Mouse (Mus musculus) neural tube, embryonic 10.5 days (tissue): ENCODE results near the gene Epn2.

Experiments used
- DNase-seq: peaks from one replicate; pipeline ENCODE4 v3.0.0-alpha.2; 2017; ENCODE audit warnings: low spot score; ENCODE audit errors: extremely low spot score

Gene Epn2

DNA sequence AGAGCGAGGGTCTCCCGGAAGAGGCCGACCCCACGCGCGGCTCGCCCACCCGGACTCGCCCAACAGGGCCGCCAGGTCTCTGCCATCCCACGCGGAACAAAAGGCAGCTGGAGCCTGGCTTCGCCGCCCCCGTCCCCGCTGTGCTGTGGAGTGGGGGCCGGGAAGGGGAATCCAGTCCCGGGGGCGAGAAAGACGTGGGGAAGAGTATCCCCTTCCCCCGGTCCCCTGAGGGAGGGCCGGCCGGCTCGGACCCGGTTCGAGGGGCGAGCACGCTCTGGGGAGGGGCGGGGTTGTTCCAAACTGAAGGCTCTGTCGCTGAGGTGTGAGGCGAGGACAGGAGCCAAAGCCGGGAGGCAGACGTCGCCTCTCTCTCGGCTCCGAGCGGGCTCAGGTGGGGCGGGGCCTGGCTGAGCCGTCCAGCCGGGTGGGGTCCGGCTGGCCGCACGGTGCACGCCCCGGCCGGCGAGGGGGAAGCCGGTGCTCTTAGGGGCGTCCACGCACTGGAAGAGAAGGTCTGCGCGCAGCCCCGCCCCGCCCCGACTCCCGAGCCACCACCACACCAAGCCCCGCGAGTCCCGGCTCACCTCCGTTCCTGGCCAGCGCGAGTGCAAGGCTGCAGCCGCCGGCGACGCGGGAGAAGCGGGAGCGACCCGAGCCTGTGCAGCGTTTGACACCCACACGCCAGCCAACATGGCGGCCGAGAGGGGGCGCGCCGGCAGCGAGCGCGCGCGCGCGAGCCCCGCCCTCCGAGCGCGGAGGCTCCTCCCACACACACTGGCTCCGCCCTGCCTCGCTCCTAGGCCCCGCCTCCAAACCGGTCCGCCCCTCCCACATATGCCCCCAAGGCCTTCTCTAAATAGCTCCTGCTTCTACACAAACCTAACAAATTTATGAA lies at the start of gene Epn2:
Gene Epn2 (minus strand): TSS at position 705 of the 895 bp plus-strand sequence.
- peak; percentile 87 for DNase-seq

DNA sequence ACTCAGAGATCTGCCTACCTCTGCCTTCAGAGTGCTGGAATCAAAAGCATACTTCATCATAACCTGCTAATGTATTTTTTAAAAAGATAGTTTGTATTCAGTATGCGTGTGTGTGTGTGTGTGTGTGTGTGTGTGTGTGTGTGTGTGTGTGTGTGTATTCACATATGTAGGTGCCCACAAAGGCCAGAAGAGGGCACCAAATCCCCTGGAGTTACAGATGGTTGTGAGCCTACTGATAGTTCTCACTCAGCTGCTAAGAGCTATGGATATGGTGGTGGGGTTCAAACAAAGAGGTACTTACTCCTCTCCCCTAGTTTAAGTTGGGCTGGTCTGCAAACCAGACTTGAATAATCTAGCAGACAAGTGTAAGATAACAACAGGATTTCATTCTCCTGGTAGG lies 47.0 kb upstream of the Epn2 start:
- DNase-seq: no peak

DNA sequence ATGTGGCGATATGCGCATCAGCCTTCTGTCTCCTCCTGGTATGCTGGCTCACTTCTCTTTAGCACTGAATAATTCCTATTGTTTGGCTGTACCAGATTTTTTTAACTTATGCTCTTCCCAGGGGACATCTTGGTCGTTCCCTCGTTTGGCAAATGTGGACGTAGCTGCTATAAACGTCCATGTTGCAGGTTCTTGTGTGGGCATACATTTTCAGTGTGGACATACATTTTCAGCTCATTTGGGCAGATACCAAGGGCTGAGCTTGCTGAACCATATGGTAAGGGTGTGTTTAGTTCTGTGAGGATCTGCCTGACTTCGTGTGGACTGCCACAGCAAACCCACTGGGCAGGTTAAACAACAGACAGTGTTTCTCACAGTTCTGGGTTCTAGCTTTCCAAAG lies 45.6 kb upstream of the Epn2 start:
- no peak for DNase-seq

DNA sequence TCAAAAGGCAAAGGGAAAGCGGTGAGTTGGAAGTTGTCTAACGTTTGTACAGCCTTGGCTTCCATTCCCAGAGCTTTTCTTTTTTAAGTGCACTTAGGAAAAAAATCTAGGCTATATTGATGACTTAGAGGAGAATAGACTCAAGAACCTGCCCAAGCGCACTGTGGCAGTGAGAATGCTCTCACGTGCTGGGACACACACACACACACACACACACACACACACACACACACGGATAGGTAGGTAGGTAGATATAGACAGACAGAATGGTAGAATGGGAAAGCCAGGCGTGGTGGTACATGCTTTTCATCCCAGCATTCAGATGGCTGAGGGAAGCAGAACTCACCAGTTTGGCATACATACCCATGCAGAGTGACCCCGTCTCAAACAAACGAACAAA lies 41.3 kb upstream of the Epn2 start:
- no peak for DNase-seq

DNA sequence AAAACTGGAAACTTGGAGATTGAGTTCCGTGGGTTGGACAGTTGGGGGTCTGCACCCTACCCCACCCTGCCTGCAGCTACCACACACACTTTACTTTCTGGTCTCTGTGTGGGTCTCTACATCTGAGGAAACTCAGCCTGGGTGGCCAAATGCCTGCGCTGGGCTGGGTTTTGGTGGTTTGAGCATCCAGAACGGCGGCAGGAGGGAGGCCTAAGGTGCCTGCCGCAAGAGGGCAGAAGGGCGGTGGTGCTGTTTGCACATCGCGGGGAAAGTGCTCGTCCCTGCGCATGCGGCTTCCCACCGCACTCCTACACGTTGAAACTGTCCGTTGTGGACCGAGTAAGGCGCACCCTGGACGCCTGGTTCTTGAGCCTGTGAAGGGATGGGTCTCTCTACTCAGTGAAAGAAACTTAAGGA lies 40.8 kb upstream of the Epn2 start:
- peak; percentile 79 for DNase-seq

DNA sequence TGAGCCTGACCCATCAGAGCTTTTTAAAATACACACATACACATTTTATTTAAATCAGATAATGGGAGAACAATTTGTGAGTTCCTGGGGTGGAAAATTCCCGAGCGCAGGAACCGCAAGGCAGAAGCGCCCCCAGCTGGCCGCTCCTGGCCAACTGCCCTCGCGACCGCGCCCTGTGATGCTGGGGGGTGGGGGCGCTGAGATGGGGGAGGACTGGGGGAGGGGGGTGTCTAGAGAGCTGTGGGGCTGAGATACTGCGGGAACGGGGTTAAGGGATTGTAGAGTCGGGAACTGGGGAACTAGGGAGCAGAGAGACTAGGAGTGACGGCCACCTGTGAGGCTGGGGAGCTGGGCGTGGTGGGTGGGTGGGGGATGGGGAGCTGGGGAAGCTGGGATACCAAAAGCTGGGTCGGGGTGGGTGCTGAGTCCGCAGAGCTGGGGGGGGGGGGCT lies 40.3 kb upstream of the Epn2 start:
- peak; percentile 77 for DNase-seq

DNA sequence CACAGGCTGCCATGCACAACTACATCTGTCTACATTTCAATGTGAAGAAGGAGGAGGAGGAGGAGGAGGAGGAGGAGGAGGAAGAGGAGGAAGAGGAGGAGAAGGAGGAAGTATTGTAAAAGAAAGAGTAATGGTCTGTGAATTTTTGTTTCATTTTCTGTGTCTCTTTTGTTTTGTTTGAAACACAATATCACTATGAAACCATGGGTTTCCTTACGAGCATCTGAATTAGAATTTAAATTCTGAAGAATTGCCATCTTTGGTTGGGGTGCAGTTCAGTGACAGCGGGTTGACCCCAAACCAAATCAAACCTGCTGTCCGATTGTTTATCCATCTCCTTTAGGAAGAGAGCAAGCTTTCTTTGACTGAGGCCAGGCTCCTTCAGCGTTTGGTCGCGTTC lies 39.9 kb upstream of the Epn2 start:
- DNase-seq: no peak

DNA sequence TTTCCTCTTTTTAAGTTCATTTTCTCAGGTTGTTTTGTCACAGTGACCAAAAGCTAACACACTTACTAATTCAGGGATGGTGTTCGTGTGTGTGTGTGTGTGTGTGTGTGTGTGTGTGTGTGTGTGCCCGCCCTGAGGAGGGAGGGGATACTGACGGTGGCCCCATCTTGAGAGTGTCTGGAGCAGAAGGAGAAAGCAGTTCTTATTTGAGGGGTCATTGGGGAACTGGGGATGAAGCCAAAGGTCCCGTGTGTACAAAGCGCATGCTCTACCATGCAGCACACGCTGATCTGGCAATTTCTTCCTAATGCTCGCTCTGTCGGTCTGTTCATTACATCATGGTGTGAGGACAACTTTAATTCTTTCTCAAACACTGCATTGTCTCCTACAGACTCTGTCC lies 39.1 kb upstream of the Epn2 start:
- no peak for DNase-seq

DNA sequence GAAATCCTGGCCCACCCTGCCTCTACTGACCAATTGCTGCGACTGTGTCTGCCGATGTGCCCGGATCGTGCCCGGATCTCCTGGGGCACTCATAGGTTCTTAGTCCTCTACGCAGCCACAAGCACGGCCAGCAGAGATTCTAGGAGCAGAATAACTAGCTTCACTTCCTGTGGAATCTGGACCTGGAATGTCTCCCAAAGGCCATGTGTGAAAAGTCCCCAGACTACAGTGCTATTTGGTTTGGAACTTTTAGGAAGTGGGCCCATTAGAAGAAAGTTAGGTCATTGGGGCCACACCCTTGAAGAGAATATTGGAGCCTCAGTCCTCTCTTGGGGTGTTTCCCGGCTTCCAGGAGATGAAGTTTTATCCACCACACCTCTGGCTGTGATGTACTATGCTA lies 38.6 kb upstream of the Epn2 start:
- DNase-seq: no peak

DNA sequence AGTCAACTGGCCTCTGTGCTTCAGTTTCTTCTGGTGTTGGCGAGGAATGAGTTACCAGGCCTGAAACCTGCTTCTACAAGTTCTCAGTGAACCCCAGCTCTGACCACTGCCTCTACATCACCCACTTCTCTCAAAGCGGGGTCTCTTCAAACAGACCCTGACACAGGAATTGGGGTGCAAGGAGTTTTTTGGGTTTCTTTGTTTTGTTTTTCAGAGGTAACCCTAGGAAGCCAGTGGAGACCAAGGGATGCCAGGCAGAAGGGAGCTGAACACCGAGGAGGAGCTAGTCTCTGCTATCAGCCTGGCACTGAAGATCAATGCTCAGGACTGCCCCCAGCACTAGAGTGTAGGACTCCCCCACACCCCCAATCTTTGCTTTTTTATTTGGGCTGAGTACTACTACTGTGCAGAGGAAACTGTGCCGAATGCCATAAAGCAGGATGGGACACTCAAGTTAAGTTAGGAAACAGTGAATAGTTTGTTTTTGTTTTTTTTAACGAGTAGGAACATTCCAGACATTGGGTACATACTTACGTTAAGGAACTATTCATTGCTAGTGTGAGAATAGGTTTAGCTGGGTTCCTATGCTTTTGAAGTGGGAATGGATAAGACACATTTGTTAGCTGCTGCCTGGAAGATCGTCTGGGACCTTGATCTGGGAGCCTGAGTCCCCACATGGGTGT lies 37.9 kb upstream of the Epn2 start:
- no peak for DNase-seq

DNA sequence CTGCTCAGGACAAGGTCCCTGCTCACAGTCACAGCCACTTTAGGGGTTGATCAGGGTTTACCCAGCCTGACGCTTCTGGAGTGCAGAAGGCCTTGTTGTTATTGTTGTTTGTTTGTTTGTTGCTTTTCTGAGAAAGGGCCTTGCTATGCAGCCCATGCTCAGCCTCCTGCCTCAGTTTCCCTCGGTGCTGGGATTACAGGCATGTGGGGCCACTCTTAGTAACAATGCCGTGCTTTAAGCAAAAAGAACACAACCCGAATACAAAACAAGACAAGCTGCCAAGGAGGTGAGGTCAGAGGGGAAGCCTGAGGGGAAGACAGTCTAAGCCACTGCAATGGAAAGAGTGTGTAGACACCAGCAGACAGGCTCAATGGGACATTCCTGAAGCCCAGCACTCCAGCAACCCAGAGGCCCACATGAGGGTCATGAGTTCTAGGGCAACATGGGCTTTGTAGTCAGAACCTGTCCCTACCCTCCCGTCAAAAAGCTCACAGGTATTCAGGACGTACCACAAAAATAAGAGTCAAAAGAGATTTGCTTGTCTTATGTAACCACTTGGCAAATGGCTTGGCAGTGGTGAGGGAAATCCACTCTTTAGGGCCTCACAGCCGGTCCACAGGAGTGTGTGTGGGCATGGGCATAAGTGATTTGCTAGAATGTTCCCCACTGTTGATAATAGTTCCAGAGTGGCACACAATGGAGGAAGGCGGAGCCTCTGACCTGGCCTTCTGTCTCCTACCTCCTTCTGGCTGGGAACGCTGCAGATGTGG lies 37.2 kb upstream of the Epn2 start:
- no peak for DNase-seq

DNA sequence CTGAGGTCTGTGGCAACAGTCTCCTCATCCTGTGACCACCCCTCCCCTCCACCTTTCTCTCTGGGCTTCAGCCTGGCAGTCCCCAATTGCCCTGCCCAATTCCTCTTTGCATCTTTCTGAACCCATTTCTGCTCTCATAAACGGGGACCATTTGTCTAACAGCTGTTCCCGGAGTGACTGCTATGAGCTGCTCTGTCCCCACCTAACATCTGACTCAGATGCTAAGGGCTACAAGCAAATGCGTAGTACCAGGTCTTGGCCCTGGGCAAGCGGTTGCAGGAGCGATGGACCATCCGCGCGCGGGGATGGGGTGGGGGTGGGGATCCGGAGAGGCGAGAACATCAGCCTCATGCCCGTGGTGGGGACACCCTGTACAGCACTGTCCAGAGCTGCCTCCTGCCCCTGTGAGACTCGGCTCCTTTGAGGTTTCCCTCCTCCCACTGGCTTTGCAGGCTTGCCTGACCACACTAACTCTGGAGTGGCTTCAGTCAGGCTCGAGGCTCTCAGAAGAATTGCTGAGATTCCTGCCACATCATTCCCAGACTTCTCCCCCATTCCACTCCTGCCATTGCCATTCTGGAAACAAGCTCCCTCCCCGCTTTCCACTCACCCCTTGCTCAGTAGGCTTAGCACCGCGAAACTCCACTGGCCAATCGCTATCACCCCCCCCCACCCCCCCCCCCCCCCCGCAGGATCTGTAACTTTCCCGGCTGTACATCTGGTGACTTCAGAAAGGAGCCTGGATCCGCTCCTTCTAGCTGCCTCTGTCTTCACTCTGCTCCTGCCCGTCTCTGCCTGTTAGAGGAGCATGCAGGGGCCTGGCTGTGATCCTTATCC lies 36.4 kb upstream of the Epn2 start:
- peak; percentile 53 for DNase-seq

DNA sequence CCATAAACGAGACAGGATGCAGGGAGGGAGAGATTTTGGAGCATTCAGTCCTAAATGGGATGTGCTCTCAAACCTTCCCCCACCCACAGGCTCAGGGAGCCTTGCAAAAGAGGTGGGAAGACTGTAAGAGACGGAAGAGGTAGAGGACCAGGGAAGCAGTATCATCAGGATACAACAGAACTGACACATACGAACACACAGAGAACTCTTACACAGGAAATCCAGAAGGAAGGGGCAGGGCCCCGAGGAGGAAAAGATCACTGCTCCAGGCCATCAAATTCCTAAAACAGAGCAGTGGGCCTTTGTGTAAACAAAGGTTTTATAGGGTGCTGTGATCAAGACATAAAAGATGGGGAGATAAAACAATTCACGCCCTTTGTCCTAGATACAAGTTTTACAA lies 34.9 kb upstream of the Epn2 start:
- no peak for DNase-seq

DNA sequence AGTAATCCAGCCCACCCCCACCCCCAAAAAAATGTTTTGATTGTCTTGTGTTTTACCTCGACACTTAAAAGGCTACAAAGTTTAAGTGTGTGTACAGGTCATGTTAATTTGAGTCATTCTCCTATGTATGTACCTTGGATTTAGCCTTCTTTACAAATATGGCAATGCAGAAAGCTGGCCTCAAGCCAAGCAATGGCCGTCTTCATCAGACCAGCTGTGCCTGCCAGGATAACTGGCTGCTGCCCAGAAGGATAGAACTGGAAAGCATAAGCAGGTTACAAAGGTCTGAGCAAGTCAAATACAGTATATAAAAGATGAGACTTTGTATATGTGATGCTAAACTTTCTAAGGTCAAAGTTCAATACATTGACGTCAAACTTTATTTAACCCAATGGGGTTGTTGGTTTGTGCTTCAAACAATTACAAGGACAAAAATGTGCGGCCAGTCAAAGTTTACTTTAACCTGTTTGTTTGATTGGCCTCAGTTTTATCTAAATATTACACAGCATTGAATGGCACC lies 32.7 kb upstream of the Epn2 start:
- DNase-seq: no peak

DNA sequence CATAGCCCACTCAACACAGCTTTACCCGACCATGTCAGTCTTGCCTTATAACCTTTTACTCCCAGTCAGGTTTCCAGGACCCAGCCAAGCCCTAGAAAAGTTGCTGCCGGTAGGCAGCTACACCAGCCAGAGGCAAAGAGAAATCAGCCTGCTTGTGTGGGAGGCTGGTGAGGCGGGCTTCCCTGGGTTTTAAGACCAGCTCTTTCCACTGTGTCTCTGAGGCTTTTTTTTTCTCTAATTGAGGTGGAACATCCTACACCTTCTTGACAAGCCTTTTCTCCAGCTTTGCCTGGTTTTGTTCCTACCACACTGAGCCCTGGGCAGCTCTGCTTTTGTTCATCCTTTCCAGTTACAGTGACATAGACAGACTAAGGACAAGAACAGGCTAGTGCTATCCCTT lies 31.7 kb upstream of the Epn2 start:
- no peak for DNase-seq

DNA sequence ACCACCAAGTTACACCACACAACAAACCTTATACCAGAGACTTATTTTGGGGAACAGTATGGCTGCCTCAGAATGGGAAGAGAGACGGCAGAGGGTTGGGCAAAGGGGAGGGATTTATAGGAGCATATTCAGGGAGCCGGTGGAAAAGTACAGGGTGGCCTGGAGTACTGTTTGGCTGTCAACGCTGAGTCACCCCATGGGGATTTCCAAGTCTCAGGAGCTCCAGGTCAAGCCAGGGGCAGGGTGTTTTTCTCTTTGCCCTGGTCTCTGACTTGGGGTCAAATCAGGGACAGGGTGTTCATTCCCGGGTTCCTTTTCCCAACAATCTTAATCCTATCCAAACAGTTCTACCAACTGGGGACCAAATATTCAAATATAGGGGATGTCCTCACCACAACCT lies 28.6 kb upstream of the Epn2 start:
- DNase-seq: no peak

DNA sequence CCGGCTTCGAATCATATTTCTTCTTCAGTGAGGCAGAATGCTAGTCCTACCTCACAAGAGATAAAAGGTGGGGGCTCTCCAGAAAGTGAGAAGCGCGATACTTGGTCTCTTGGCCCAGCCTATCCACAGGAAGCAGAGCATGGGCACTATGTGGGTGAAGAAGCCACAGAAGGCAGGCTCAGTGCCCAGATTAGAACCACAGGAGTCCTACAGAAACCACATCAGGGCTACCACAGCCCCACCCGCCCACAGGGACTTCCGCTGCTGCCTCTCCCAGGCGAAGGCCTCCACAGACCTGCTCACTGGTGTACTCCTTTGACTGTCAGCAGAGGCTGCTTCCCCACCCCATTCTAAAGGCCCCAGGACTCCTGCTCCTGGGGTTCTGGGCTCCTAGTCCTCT lies 23.2 kb upstream of the Epn2 start:
- DNase-seq: no peak

DNA sequence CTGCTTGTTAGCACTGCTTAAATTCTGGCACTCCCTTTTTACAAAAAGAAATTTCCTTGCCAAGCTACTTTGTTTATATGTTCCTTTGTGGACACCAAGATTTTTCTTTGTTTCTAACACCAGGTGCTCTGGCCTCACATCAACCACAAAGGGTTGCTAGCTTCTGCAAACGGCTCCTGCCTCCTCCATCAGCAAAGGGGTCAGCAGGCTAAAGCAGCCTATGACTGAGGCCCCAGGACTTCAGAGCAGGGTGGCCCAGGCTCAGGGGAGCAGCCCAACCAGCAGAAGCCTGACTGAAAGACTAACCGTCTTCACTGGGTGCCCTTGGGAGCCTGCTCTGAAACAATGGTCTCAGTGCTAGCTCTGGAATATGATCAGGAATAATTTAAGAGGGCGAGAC lies 22.0 kb upstream of the Epn2 start:
- no peak for DNase-seq

DNA sequence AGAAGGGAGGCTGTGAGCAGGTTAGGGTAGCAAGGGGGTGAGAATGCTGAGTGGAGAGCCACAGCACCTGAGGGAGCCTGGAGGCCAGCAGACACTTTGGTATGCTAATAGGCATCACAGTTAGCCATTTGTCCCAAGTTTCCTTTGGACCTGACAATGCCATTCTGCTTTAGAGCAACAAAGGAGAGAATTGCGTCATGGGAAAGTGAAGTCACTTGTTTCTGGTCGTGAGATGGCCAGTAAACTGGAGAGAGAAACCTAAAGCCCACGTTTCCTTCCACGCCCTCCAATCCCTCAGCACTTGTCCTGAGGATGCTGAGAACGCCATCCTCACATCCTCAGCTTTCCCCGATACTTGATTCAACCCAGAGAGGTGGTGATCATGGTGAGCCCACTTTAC lies 18.9 kb upstream of the Epn2 start:
- DNase-seq: no peak

DNA sequence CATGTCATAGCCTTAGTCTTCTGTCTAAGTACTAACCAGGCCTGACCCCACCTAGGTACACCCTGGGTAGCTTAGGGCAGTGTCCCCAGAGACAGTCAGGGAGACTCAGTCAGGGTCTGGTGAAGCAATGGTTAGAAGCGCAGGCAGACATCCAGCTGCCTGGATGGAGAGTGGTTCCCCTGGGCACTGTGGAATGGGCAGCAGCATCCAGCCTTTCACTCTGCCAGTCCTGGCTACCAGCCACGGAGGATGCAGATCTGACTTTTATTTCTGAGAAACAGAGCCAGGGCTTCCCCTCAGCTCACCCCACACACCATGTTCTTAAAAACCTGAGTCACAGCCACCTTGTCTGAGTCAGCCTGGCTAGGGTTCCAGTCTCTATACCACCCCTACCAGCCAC lies 18.0 kb upstream of the Epn2 start:
- no peak for DNase-seq

DNA sequence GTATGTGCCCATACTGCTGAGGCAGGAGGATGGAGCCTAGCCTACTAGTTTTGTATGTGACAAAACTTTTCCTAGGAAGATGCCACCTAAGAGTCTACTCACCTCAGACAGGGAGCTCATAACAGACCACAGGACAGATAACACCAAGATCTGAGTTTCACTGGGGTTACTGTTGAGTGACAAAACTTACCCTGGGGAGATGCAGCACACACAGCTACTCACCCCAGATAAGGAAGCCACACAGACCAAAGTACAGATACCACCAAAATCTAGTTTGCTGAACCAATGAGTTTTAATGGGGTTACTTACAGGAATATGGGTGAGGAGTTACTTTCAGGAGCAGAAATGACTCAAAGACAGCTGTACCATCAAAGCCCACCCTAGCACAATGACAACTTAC lies 13.6 kb upstream of the Epn2 start:
- no peak for DNase-seq
